Mouse (Mus musculus) thymus, adult 2 months (tissue): ENCODE measurements around the gene Zik1. TPM values are rescaled to one million over a fixed set of nuclear protein-coding genes. Genes with fewer than 3 reads are reported as not detected.

ENCODE experiments used
- DNase-seq: peaks from one replicate; pipeline ENCODE4 v3.0.0; 2021
- H3K27ac ChIP-seq: fragments of 200-500 bp; 2 replicates; pipeline ENCODE4 v1.5.1; 2012; ENCODE audit warnings: low read length, control low read depth; ENCODE audit not compliant: control insufficient read depth, insufficient read depth
- H3K27me3 ChIP-seq: fragments of 200-500 bp; 2 replicates; pipeline ENCODE4 v1.6.1; 2012; ENCODE audit warnings: mild to moderate bottlenecking, low read length, moderate library complexity, mixed read lengths; ENCODE audit not compliant: control insufficient read depth, insufficient read depth
- H3K36me3 ChIP-seq: fragments of 200-500 bp; 2 replicates; pipeline ENCODE4 v1.6.1; 2012; ENCODE audit warnings: mild to moderate bottlenecking, low read length, moderate library complexity; ENCODE audit not compliant: control insufficient read depth, insufficient read depth
- H3K4me1 ChIP-seq: fragments of 200-500 bp; replicated peaks from 2 replicates; pipeline ENCODE4 v1.6.1; 2012; ENCODE audit warnings: low read length; ENCODE audit not compliant: control insufficient read depth, insufficient read depth
- H3K4me3 ChIP-seq: fragments of 200-500 bp; 2 replicates; pipeline ENCODE4 v1.5.1; 2012; ENCODE audit warnings: mild to moderate bottlenecking, low read length, control low read depth, moderate library complexity; ENCODE audit not compliant: control insufficient read depth, insufficient read depth
- CTCF ChIP-seq: fragments of 200-500 bp; IDR thresholded peaks from 2 replicates; pipeline ENCODE4 v1.5.1; 2012; ENCODE audit warnings: mild to moderate bottlenecking, control low read depth, low read length, moderate library complexity, borderline replicate concordance; ENCODE audit not compliant: control insufficient read depth, poor library complexity, insufficient read depth; ENCODE audit errors: extremely low read depth
- POLR2A ChIP-seq: fragments of 200-500 bp; IDR thresholded peaks from 2 replicates; pipeline ENCODE4 v1.6.1; 2012; ENCODE audit warnings: mild to moderate bottlenecking, low read length, control low read depth, moderate library complexity; ENCODE audit not compliant: control insufficient read depth, poor library complexity, insufficient read depth; ENCODE audit errors: extremely low read depth
- WGBS: fragments of 180-500 bp; shearing (Covaris S2); methylation state at CpG from one replicate; pipeline ENCODE4 v1.1.7; 2018; 5-methylcytosine and 5-hydroxymethylcytosine counted together
- polyA plus RNA-seq: library from polyadenylated mRNA; depleted of rRNA; stranded (reverse); fragments of >200 nt; gene quantifications from 2 replicates; pipeline ENCODE4 v1.2.3, GENCODE M21; 2012; rRNA removed

Zik1 gene
- 1.4 and 1.5 TPM in 2 replicates for polyA plus RNA-seq

GRCm38 (mm10) chr7:10494786-10495521 is at the start of gene Zik1:
Gene Zik1, minus strand, starts transcription at chr7:10495394.
- 2% methylated on average over 33 of the region's 33 CpGs for WGBS
- peak; percentile 63 for DNase-seq
- Histone ChIP-seq H3K27me3 (no peaks in the 10 kb centered on the region), H3K4me3 (peak within 1 kb of the TSS; percentile 100), H3K4me1 (0 out of 2 replicates have a peak, but pooled peaks cover 2% of the 10 kb centered on the region), H3K36me3 (peaks cover 16% of the 10 kb centered on the region), H3K27ac (no peak within 1 kb of the TSS)
- TF ChIP-seq CTCF (no peak), POLR2A (no peak)

- TF ChIP-seq CTCF (no peak), POLR2A (no peak)
- no peak for DNase-seq
- whole genome bisulfite sequencing, result 41% methylated on average over 6 of the region's 6 CpGs
- 0 out of 2 replicates have a peak, but pooled peaks cover 2% of the 10 kb centered on the region for H3K4me1 ChIP-seq
- H3K4me3 ChIP-seq, result no peak overlapping the region
- peaks cover 10% of the 10 kb centered on the region; the same call in 1 of the 2 replicates for H3K36me3 ChIP-seq
- no peak overlapping the region for H3K27ac ChIP-seq
- no peaks in the 10 kb centered on the region for H3K27me3 ChIP-seq
These were observed 384 bp upstream of the Zik1 start for GRCm38 (mm10) chr7:10495578-10495977.

- Histone ChIP-seq H3K36me3 (no peaks in the 10 kb centered on the region), H3K4me3 (no peak overlapping the region), H3K4me1 (no peaks in the 10 kb centered on the region), H3K27ac (no peak overlapping the region), H3K27me3 (no peaks in the 10 kb centered on the region)
- no peak for TF ChIP-seq POLR2A
- TF ChIP-seq CTCF, result no peak
- DNase-seq, result no peak
- WGBS, result 70% methylated on average over 18 of the region's 18 CpGs
These were observed 14.5 kb downstream of the Zik1 start for GRCm38 (mm10) chr7:10480588-10481233.

GRCm38 (mm10) chr7:10479813-10480212 is 15.4 kb downstream of the Zik1 start:
- no peak for TF ChIP-seq POLR2A
- TF ChIP-seq CTCF, result no peak
- Histone ChIP-seq H3K4me1 (no peaks in the 10 kb centered on the region), H3K27ac (no peak overlapping the region), H3K4me3 (no peak overlapping the region), H3K36me3 (no peaks in the 10 kb centered on the region), H3K27me3 (no peaks in the 10 kb centered on the region)
- DNase-seq, result no peak

- Histone ChIP-seq H3K36me3 (no peaks in the 10 kb centered on the region), H3K27me3 (no peaks in the 10 kb centered on the region), H3K27ac (no peak overlapping the region), H3K4me3 (no peak overlapping the region), H3K4me1 (no peaks in the 10 kb centered on the region)
- TF ChIP-seq POLR2A (no peak), CTCF (no peak)
- WGBS, result 85% methylated on average over 3 of the region's 3 CpGs
- DNase-seq, result no peak
These were observed 37.0 kb downstream of the Zik1 start for GRCm38 (mm10) chr7:10458166-10458565.

- Histone ChIP-seq H3K4me1 (no peaks in the 10 kb centered on the region), H3K36me3 (no peaks in the 10 kb centered on the region)
- TF ChIP-seq CTCF (no peak), POLR2A (no peak)
These were observed 52.2 kb downstream of the Zik1 start, which contains the start of gene Vmn1r67 for GRCm38 (mm10) chr7:10443031-10443430. Gene Vmn1r67, plus strand, starts transcription at chr7:10443331.

More at GRCm38 (mm10) chr7:10443031-10443430, 52.2 kb downstream of the Zik1 start, which contains the start of gene Vmn1r67:
- H3K27ac ChIP-seq, result no peak within 1 kb of the TSS
- no peak for DNase-seq
- no peak within 1 kb of the TSS for H3K4me3 ChIP-seq
- no peaks in the 10 kb centered on the region for H3K27me3 ChIP-seq

Other genes starting within 250 kb of the Zik1 start
- not detected in 2 replicates for gene Vmn1r66, start 217.4 kb downstream of the Zik1 start, polyA plus RNA-seq
- gene Vmn1r67, start 52.1 kb downstream of the Zik1 start, polyA plus RNA-seq, result not detected in 2 replicates
- not detected in 2 replicates for gene Vmn1r68, start 63.1 kb upstream of the Zik1 start, polyA plus RNA-seq
- gene Vmn1r69, start 118.3 kb upstream of the Zik1 start, polyA plus RNA-seq, result not detected in 2 replicates
- gene Vmn1r70, start 136.1 kb upstream of the Zik1 start, polyA plus RNA-seq, result not detected in 2 replicates
- gene Nlrp4b, start 192.4 kb upstream of the Zik1 start, polyA plus RNA-seq, result not detected in 2 replicates